Mouse (Mus musculus) E14TG2a.4 (cell line): ENCODE data around the gene Ttc4.

Source experiments
- H3K27me3 ChIP-seq: 2 replicates; pipeline ENCODE4 v1.6.1; 2014; ENCODE audit warnings: low read length, control low read depth; ENCODE audit not compliant: insufficient read depth
- H3K36me3 ChIP-seq: 2 replicates; pipeline ENCODE4 v1.6.1; 2014; ENCODE audit warnings: low read length, control low read depth; ENCODE audit not compliant: insufficient read depth
- H3K4me1 ChIP-seq: replicated peaks from 2 replicates; pipeline ENCODE4 v1.6.1; 2014; ENCODE audit warnings: low read depth, low read length, control low read depth
- H3K4me3 ChIP-seq: replicated peaks from 2 replicates; pipeline ENCODE4 v1.5.1; 2014; ENCODE audit warnings: mild to moderate bottlenecking, low read length
- H3K9me3 ChIP-seq: 2 replicates; pipeline ENCODE4 v1.6.1; 2014; ENCODE audit warnings: low read length, control low read depth
- CTCF ChIP-seq: conservative IDR thresholded peaks from 2 replicates; pipeline ENCODE4 v1.5.1; 2014; ENCODE audit warnings: low read length
- NANOG ChIP-seq: IDR thresholded peaks from 2 replicates; pipeline ENCODE4 v1.6.1; 2014; ENCODE audit warnings: borderline replicate concordance, low read length, mixed read lengths
- POU5F1 ChIP-seq: IDR thresholded peaks from 2 replicates; pipeline ENCODE4 v1.6.1; 2014; ENCODE audit warnings: low read length, borderline replicate concordance

Ttc4 gene

GRCm38 (mm10) chr4:106644218-106644610, 34.5 kb downstream of the Ttc4 start:
- H3K4me3 ChIP-seq = no peak overlapping the region
- TF ChIP-seq NANOG (no peak), POU5F1 (no peak), CTCF (no peak)
- peaks cover 10% of the 10 kb centered on the region for H3K27me3 ChIP-seq
- peaks cover 17% of the 10 kb centered on the region for H3K4me1 ChIP-seq
- H3K36me3 ChIP-seq = no peaks in the 10 kb centered on the region
- H3K9me3 ChIP-seq = peaks cover 8% of the 10 kb centered on the region; the same call in 1 of the 2 replicates

GRCm38 (mm10) chr4:106643483-106644217, 35.1 kb downstream of the Ttc4 start:
- Histone ChIP-seq H3K9me3 (peaks cover 8% of the 10 kb centered on the region; the same call in 1 of the 2 replicates), H3K4me3 (no peak overlapping the region), H3K36me3 (no peaks in the 10 kb centered on the region), H3K4me1 (peaks cover 17% of the 10 kb centered on the region), H3K27me3 (peaks cover 16% of the 10 kb centered on the region)
- no peak for TF ChIP-seq NANOG
- no peak for TF ChIP-seq POU5F1
- TF ChIP-seq CTCF = no peak

GRCm38 (mm10) chr4:106634086-106634479, 44.7 kb downstream of the Ttc4 start:
- no peaks in the 10 kb centered on the region for H3K9me3 ChIP-seq
- no peak overlapping the region for H3K4me3 ChIP-seq
- H3K27me3 ChIP-seq = peaks cover 19% of the 10 kb centered on the region
- no peaks in the 10 kb centered on the region for H3K36me3 ChIP-seq
- TF ChIP-seq POU5F1 (no peak), CTCF (no peak), NANOG (no peak)
- H3K4me1 ChIP-seq = peaks cover 33% of the 10 kb centered on the region

- peaks cover 33% of the 10 kb centered on the region for H3K4me1 ChIP-seq
- peaks cover 13% of the 10 kb centered on the region; the same call in 1 of the 2 replicates for H3K27me3 ChIP-seq
- H3K36me3 ChIP-seq = no peaks in the 10 kb centered on the region
- H3K4me3 ChIP-seq = no peak overlapping the region
- TF ChIP-seq NANOG (no peak), POU5F1 (no peak), CTCF (no peak)
- H3K9me3 ChIP-seq = no peaks in the 10 kb centered on the region
These were observed 45.3 kb downstream of the Ttc4 start for GRCm38 (mm10) chr4:106633281-106634085.

GRCm38 (mm10) chr4:106632313-106632712, 46.4 kb downstream of the Ttc4 start:
- no peak overlapping the region for H3K4me3 ChIP-seq
- peaks cover 44% of the 10 kb centered on the region for H3K4me1 ChIP-seq
- no peak for TF ChIP-seq CTCF
- no peak for TF ChIP-seq NANOG
- no peak for TF ChIP-seq POU5F1
- no peaks in the 10 kb centered on the region for H3K36me3 ChIP-seq
- peaks cover 15% of the 10 kb centered on the region; the same call in 1 of the 2 replicates for H3K27me3 ChIP-seq
- H3K9me3 ChIP-seq = no peaks in the 10 kb centered on the region

GRCm38 (mm10) chr4:106630333-106631220, 48.2 kb downstream of the Ttc4 start:
- Histone ChIP-seq H3K36me3 (no peaks in the 10 kb centered on the region), H3K9me3 (no peaks in the 10 kb centered on the region), H3K4me1 (peaks cover 48% of the 10 kb centered on the region), H3K27me3 (peaks cover 18% of the 10 kb centered on the region; the same call in 1 of the 2 replicates), H3K4me3 (no peak overlapping the region)
- TF ChIP-seq POU5F1 (no peak), NANOG (no peak), CTCF (peak; percentile 96)

GRCm38 (mm10) chr4:106629374-106629773, 49.4 kb downstream of the Ttc4 start:
- Histone ChIP-seq H3K27me3 (peaks cover 29% of the 10 kb centered on the region), H3K4me3 (no peak overlapping the region), H3K4me1 (peaks cover 50% of the 10 kb centered on the region), H3K36me3 (no peaks in the 10 kb centered on the region), H3K9me3 (no peaks in the 10 kb centered on the region)
- no peak for TF ChIP-seq CTCF
- TF ChIP-seq NANOG = no peak

GRCm38 (mm10) chr4:106628650-106629360, 49.9 kb downstream of the Ttc4 start:
- no peaks in the 10 kb centered on the region for H3K36me3 ChIP-seq
- peaks cover 50% of the 10 kb centered on the region for H3K4me1 ChIP-seq
- no peaks in the 10 kb centered on the region for H3K9me3 ChIP-seq
- H3K4me3 ChIP-seq = no peak overlapping the region
- peaks cover 35% of the 10 kb centered on the region for H3K27me3 ChIP-seq
- TF ChIP-seq POU5F1 (no peak), CTCF (no peak), NANOG (no peak)
